Mouse (Mus musculus) spleen, adult 2 months (tissue): Measurements from ENCODE around the gene Ppp2r5a.

Source experiments
- CTCF ChIP-seq: fragments of 200-500 bp; IDR thresholded peaks from 2 replicates; pipeline ENCODE4 v1.5.1; 2011; ENCODE audit warnings: mild to moderate bottlenecking, inconsistent platforms; ENCODE audit not compliant: insufficient read depth, insufficient read length, insufficient replicate concordance; ENCODE audit errors: extremely low read depth
- POLR2A ChIP-seq: fragments of 200-500 bp; IDR thresholded peaks from 2 replicates; pipeline ENCODE4 v1.6.1; 2011; ENCODE audit warnings: low read depth, low read length, inconsistent platforms

GRCm38 (mm10) chr1:191303736-191304135 is 99.3 kb downstream of the Ppp2r5a start:
- TF ChIP-seq CTCF (no peak), POLR2A (no peak)
